28 mouse cellular contexts compared by ENCODE assay signal in genomic region chr4:128849686-128850085, GRCm38 (mm10).
"Had no signal": no experiment of that assay in that cellular context is flagged by ENCODE, and none has a peak within 500 bp of the region (broad histone marks: within the 10 kb centered on the region; RNA-seq: fewer than 3 reads in every experiment).

No protein-coding gene starts in this region.

- H3K27me3 ChIP-seq: limb, embryonic 12.5 days; limb, embryonic 15.5 days; lung, embryonic 15.5 days; midbrain, embryonic 12.5 days; midbrain, embryonic 13.5 days; neural tube, embryonic 12.5 days; neural tube, embryonic 13.5 days had no signal

- H3K36me3 ChIP-seq: limb, embryonic 12.5 days; limb, embryonic 15.5 days; liver, embryonic 12.5 days; liver, embryonic 13.5 days; liver, embryonic 15.5 days; lung, embryonic 15.5 days; midbrain, embryonic 12.5 days; midbrain, embryonic 13.5 days; neural tube, embryonic 12.5 days; neural tube, embryonic 13.5 days had no signal

- H3K27ac ChIP-seq: left cerebral cortex, adult 2 months; limb, embryonic 12.5 days; limb, embryonic 15.5 days; liver, embryonic 12.5 days; liver, embryonic 13.5 days; liver, embryonic 14.5 days; liver, embryonic 15.5 days; lung, embryonic 15.5 days; macrophage; midbrain, embryonic 12.5 days; midbrain, embryonic 13.5 days; neural tube, embryonic 12.5 days; neural tube, embryonic 13.5 days had no signal

- H3K4me1 ChIP-seq: limb, embryonic 15.5 days; neural tube, embryonic 12.5 days had no signal

- ATAC-seq: liver, postnatal 0 days; lung, postnatal 0 days; midbrain, embryonic 13.5 days had no signal

- H3K4me2 ChIP-seq: limb, embryonic 12.5 days; limb, embryonic 15.5 days; liver, embryonic 11.5 days; liver, embryonic 12.5 days; liver, embryonic 13.5 days; liver, embryonic 15.5 days; lung, embryonic 14.5 days; lung, embryonic 15.5 days; midbrain, embryonic 12.5 days; midbrain, embryonic 13.5 days; neural tube, embryonic 12.5 days; neural tube, embryonic 13.5 days had no signal

- H3K9me3 ChIP-seq: limb, embryonic 12.5 days; limb, embryonic 15.5 days; liver, embryonic 12.5 days; liver, embryonic 13.5 days; liver, embryonic 15.5 days; lung, embryonic 15.5 days; midbrain, embryonic 12.5 days; midbrain, embryonic 13.5 days; neural tube, embryonic 12.5 days; neural tube, embryonic 13.5 days had no signal

- H3K9ac ChIP-seq: limb, embryonic 12.5 days; limb, embryonic 15.5 days; liver, embryonic 12.5 days; liver, embryonic 13.5 days; liver, embryonic 14.5 days; liver, embryonic 15.5 days; liver, postnatal 0 days; lung, embryonic 14.5 days; lung, embryonic 15.5 days; midbrain, embryonic 12.5 days; midbrain, embryonic 13.5 days; neural tube, embryonic 12.5 days; neural tube, embryonic 13.5 days had no signal

- H3K4me3 ChIP-seq: left cerebral cortex, adult 2 months; limb, embryonic 12.5 days; limb, embryonic 15.5 days; liver, embryonic 12.5 days; liver, embryonic 13.5 days; liver, embryonic 15.5 days; lung, embryonic 15.5 days; megakaryocyte, embryonic 14.5 days; midbrain, embryonic 12.5 days; midbrain, embryonic 13.5 days; myocyte; neural tube, embryonic 12.5 days; neural tube, embryonic 13.5 days had no signal

- DNase-seq: left cerebral cortex, postnatal 4 days; liver; liver, embryonic 13.5 days; liver, postnatal 0 days; lung, adult 18-20 months; lung, adult 2 months; lung, embryonic 14.5 days; lung, postnatal 10 days; lung, postnatal 14 days; lung, postnatal 36 days; lung, postnatal 4 days; midbrain, embryonic 14.5 days had no signal
